Mouse (Mus musculus): ENCODE data around the gene Ces1c.

Ces1c gene

GRCm38 (mm10) chr8:93131233-93131980, at the start of gene Ces1c:
TSS of gene Ces1c (minus strand) at chr8:93131283.
- DNase-seq (ENCODE audit: low spot score), result no peak

GRCm38 (mm10) chr8:93180581-93181129, 49.6 kb upstream of the Ces1c start:
- no peak for DNase-seq (ENCODE audit: low spot score)

DNA sequence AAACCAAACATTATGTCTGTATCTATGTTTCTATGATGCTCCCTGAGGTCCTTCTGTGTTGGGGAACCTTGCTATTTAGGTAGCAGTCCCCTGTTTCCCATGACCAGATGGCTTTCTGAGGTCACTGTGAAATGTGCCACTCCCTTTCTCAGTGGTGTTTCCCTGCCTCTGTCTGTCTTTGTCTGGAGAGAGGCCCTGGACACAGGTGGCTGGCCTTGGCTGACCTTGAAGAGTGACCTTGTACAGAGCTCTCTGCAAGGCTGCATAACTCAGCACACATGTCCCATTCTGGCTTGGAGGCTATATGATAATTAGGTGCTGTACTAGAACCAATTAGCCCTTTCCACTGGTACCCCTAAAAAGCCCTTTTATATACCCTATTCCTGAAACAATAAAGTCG, 45.5 kb upstream of the Ces1c start:
- no peak for DNase-seq (ENCODE audit: low spot score)

DNA sequence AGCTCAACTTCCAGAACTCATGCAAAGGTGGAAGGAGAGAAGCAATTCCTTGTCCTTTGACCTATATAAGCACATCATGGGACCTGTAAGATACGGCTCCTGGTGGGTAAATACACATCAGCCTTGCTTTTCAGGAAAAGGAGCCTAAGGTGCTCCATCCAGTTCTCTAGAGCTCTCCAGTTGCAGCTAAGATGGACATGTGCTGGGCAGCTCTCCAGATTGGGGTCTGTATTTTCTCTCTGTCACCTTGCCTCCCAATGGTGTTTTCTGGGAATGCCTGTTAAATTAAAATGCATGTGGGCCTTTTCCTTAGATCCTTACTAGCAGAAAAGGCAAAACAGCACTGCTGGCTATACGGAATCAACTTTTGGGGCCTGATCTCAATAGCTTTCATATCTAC, 43.5 kb upstream of the Ces1c start:
- no peak for DNase-seq (ENCODE audit: low spot score)

DNA sequence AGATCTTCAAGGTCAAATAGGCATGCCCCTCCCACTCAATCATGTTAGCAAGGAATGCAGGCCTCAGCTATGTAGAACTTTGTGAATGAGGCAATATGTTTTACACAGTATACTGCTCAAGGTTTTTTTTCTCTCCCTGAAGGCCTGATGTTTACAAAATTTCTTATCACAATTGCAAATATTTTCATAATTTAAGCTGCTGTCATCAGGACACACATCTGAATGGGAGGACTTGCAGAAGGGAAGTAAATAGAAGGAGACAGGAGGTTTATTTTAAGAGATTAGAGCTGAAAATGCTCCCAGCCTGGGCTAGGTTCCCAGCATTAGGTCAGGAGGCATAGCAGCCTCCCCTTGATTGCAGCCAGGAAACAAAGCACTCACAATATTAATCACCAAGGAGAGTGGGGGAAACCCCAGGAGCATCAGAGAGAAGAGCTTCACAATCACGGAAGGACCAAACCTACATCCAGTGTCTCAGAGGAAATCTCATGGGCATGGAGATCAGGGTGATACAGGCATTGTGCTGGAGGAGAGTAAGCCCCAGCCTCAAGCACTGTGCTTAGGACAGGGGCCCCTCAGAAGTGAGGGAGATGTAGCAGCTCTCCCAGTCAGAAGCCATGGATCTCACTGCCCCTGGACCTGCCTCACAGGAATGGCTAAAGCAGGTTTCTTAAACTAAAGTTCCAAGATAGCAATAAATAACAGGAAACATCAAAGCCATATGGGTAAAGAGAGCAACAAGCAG, 40.9 kb upstream of the Ces1c start:
- DNase-seq (ENCODE audit: low spot score), result no peak

DNA sequence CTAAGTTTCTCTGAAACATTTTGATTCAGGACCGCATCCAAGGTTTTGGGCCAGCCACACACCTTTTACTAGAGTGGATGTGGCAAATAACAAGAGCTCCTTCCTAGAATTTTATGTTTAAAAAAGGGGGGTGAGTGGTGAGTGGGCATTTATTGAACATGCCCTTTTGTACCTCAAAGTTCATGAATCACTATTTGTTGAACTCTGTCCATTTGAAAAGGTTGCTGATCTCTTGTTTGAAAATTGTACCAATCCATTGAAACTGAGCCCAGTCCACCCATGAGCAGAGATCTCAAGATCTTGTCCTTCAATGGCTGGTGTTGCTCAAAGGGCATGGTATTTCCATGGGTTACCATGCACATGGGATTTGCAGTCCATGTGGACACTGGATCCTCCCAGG, 32.3 kb upstream of the Ces1c start:
- DNase-seq (ENCODE audit: low spot score), result no peak

- no peak for DNase-seq (ENCODE audit: low spot score)
These were observed 20.3 kb upstream of the Ces1c start for GRCm38 (mm10) chr8:93151401-93151800.

- DNase-seq (ENCODE audit: low spot score), result no peak
These were observed 16.2 kb upstream of the Ces1c start for GRCm38 (mm10) chr8:93147331-93147730.

GRCm38 (mm10) chr8:93140696-93141095, 9.6 kb upstream of the Ces1c start:
- peak; percentile 48 for DNase-seq (ENCODE audit: low spot score)

DNA sequence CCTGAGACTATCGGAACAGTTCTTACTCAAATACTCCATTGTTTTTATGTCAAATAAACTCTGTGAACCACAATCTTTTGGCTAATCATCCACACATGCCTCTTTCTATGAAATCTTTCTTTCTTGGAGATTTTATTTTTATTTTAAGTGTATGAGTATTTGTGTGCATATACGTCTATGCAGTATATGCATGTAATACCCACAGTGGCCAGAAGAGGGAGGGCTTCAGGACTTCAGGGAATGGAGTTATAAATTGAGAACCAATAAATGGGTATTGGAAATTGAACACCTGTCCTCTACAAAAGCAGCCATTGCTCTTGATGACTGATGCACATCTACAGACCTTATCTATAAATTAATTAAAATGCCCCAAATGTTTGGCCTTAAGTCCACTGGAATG, 1.1 kb upstream of the Ces1c start:
- DNase-seq (ENCODE audit: low spot score), result no peak

DNA sequence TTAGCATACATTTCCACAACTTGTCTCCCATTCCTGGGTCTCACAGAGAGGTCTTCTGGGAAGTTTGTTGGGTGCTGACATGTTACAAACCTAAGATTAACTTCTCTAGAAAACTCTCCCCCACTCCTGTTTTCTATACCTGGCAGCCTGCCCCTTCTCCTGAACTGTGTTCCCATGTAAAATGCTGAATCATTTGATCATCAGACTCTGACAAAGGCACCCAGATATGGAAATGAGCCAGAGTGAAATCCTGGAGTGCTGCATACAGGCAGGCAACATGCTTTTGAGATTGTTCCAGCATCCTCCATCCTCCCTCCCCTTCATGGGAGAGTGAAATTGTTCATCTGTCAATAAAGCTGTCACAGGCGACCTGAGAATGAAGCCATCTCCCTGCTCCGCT, 4.6 kb downstream of the Ces1c start:
- DNase-seq (ENCODE audit: low spot score), result no peak

DNA sequence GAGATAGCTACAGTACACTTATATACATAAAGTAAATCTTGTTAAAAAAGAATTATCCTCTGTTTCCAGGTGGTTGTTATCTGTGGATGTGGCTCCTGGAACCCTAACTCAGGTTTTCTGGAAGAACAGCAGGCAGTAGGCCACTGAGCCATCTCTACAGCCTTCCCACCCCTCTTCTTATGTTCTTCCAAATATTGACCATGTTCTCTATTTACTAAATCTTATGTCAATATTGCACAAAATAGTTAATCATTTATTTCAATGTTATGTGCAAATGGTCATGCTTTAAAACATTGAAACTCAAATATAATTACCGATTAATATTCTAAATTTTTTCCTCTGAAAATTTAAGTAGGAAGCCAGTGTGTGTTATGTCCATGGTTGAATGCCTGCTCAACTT, 9.1 kb downstream of the Ces1c start:
- DNase-seq (ENCODE audit: low spot score), result no peak

DNA sequence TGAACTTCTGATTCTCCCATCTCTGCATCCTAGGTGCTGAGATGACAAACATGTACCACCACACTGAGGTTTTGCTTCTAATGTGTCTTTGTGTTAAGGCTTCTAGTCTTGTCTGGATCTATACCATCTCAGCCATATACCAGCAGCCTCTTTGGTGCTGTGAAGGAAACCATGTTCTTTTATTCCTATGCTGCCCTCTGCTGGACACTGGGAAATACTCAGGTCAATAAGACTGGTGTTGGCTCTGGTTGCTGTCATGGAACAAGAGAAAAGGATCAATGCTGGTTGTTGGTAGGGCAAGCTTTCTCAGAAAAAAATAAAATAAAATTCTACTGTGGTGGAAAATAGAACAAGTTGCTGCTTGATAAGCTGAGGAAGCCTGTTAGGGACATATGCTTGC, 35.7 kb downstream of the Ces1c start:
- DNase-seq (ENCODE audit: low spot score), result no peak

GRCm38 (mm10) chr8:93091324-93091723, 39.8 kb downstream of the Ces1c start:
- no peak for DNase-seq (ENCODE audit: low spot score)

DNA sequence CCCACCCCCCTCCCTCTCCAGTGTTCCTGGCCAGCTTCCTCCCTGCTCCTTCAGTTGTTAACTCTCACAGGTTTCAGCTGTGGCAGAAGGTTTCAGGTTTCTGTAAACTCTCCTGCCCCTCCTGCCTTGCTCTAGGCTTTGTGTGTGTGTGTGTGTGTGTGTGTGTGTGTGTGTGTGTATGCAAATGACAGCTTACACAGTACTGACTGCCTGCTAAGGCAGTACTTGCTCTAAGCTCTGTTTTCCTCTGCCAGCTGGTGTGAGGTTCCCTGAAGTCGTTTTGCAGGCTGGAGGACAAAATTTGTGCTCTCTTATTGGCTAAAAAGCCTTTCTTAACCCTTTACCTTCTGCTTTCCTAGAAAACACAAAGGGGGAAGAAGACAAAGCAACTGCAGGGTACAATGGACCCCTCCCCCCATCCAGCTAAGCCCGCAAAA, 42.4 kb downstream of the Ces1c start:
- no peak for DNase-seq (ENCODE audit: low spot score)

GRCm38 (mm10) chr8:93088193-93088592, 42.9 kb downstream of the Ces1c start:
- no peak for DNase-seq (ENCODE audit: low spot score)

GRCm38 (mm10) chr8:93079887-93080286, 51.2 kb downstream of the Ces1c start, which contains the start of gene Ces1b:
TSS of gene Ces1b (minus strand) at chr8:93080017.
- no peak for DNase-seq (ENCODE audit: low spot score)

- no peak for DNase-seq (ENCODE audit: low spot score)
These were observed 55.8 kb downstream of the Ces1c start for GRCm38 (mm10) chr8:93075251-93075650.

DNA sequence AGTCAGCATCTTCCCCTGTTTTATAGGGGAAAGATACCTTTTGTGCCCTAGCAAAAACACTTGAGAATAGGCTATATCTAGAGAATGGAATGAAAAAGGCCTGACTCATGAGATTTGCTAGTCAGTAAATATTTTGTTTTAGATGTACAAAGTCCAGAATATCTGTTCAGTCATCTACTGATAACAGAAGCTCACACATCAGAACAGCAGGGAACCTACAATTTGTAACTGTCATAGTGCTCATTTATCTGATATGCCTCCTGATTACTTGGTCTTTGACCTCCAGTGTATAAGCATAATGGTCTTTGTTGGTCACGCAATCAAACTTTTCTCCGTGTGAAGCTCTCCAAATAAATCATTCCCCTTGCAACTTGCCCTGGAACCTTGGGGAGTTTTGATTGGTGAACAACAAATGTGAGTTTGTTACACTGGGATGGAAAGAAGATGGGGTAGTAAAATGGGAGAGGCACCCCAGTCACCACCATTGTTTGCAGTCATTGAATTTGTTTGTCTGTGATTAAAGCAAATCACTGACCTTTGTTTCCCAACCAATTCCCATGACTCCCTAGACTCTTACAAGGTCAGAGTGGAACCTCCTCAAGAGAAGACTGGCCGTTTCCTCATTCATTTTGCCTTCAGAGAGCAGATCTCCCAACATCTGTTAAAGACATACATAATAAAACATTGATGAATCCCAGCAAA, 67.5 kb downstream of the Ces1c start:
- DNase-seq (ENCODE audit: low spot score), result no peak

DNA sequence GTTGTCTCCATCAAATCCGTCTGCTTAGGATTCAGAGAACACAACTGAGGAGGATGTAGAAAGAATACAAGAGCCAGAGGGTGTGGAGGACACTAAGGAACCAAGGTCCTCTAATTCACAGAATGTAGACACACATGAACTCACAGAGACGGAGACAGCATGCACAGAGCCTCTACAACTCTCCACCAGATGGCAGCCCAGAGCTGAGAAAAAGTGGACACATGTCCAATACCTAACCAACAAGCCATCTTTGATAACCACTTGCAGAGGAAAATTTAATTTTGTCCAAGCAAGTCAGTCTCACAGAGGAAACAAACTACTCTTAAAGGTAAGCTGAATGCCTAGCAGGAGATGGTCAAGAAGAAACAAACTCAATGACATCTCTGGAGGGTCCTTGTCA, 71.9 kb downstream of the Ces1c start:
- peak; percentile 81 for DNase-seq (ENCODE audit: low spot score)

DNA sequence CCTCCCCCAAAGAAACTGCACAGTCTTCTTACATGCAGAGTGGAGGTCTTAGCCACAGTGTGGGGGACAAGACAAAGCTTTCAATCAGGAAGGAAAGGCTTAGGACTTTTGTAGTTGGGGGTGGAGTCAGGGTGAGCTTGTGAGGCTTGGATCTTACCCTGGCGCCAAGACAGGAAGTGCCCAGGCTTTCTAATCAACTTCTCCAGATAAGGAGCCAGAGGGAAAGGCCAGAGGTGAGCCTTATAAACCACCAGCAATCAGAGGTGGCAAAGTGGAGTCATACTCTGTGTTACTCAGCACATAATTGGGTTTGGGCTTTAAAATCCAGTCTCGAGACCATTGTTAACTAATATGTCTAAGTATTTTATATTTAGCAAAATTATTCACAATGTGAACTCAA, 75.8 kb downstream of the Ces1c start:
- DNase-seq (ENCODE audit: low spot score), result no peak
